Mouse (Mus musculus): ENCODE measurements around the gene Tlr9. TPM values are rescaled to one million over a fixed set of nuclear protein-coding genes. Genes with fewer than 3 reads are reported as not detected.

The Tlr9 gene
- polyA plus RNA-seq, 1 experiment from 2014 or later: 0.03 TPM

GRCm38 (mm10) chr9:106202819-106203636, 19.4 kb upstream of the Tlr9 start, which contains the start of gene Twf2:
Gene Twf2, plus strand, starts transcription at chr9:106203108.
- ChIA-PET POLR2A (no interaction called here), CTCF (interaction anchor here (1.4 to 3.9 kb wide), 2 partner anchors 10 to 31 kb away, joined by 4 to 16 read pairs; no protein-coding TSS in a partner anchor)
- in situ Hi-C loops (cut with MboI; ENCODE audit: low pct_unique_long_range_greater_than_20kb): no loop called here
- TF ChIP-seq CTCF (IDR thresholded peaks at IDR 0.05): no peak
- H3K27me3 ChIP-seq: no peaks in the 10 kb centered on the region
- DNase-seq (ENCODE audit: low read depth, low spot score) (peak; percentile 34), ATAC-seq (peak; percentile 72)

GRCm38 (mm10) chr9:106203990-106204851, 18.2 kb upstream of the Tlr9 start:
- in situ Hi-C loops (cut with MboI; ENCODE audit: low pct_unique_long_range_greater_than_20kb): no loop called here
- TF ChIP-seq CTCF (IDR thresholded peaks at IDR 0.05): no peak
- ATAC-seq: no peak
- ChIA-PET CTCF (interaction anchor here (1.2 to 3.9 kb wide), 3 partner anchors 9 to 32 kb away, joined by 4 to 16 read pairs (median 6); no protein-coding TSS in a partner anchor), POLR2A (no interaction called here)
- DNase-seq (ENCODE audit: low read depth, low spot score): no peak
- H3K27me3 ChIP-seq: no peaks in the 10 kb centered on the region

GRCm38 (mm10) chr9:106205713-106206290, 16.6 kb upstream of the Tlr9 start:
- H3K27me3 ChIP-seq: no peaks in the 10 kb centered on the region
- CTCF ChIA-PET: interaction anchor here (0.8 to 1.2 kb wide), 4 partner anchors 28 to 270 kb away, joined by 3 to 6 read pairs (median 4); partner anchors contain the start of genes Parp3, Poc1a and Rrp9
- POLR2A ChIA-PET: no interaction called here
- no peak for TF ChIP-seq CTCF (IDR thresholded peaks at IDR 0.05)
- ATAC-seq (no peak), DNase-seq (ENCODE audit: low read depth, low spot score) (no peak)
- in situ Hi-C loops (cut with MboI; ENCODE audit: low pct_unique_long_range_greater_than_20kb): no loop called here

- CTCF ChIA-PET: interaction anchor here (0.8 to 1.2 kb wide), 3 partner anchors 28 to 270 kb away, joined by 3 to 4 read pairs (median 3); partner anchors contain the start of genes Parp3, Poc1a and Rrp9
- in situ Hi-C loops (cut with MboI; ENCODE audit: low pct_unique_long_range_greater_than_20kb): no loop called here
Observed at GRCm38 (mm10) chr9:106206515-106206914, 15.9 kb upstream of the Tlr9 start.

GRCm38 (mm10) chr9:106208181-106208580, 14.2 kb upstream of the Tlr9 start:
- CTCF ChIA-PET: no interaction called here
- no peaks in the 10 kb centered on the region for H3K27me3 ChIP-seq
- no peak for TF ChIP-seq CTCF (IDR thresholded peaks at IDR 0.05)
- DNase-seq (ENCODE audit: low read depth, low spot score): no peak
- POLR2A ChIA-PET: no interaction called here
- in situ Hi-C loops (cut with MboI; ENCODE audit: low pct_unique_long_range_greater_than_20kb): no loop called here
- ATAC-seq: no peak

More at GRCm38 (mm10) chr9:106206515-106206914, 15.9 kb upstream of the Tlr9 start:
- ATAC-seq (no peak), DNase-seq (ENCODE audit: low read depth, low spot score) (no peak)
- TF ChIP-seq CTCF (IDR thresholded peaks at IDR 0.05): no peak
- no peaks in the 10 kb centered on the region for H3K27me3 ChIP-seq
- POLR2A ChIA-PET: no interaction called here

- CTCF ChIA-PET: no interaction called here
- no peak for TF ChIP-seq CTCF (IDR thresholded peaks at IDR 0.05)
- in situ Hi-C loops (cut with MboI; ENCODE audit: low pct_unique_long_range_greater_than_20kb): no loop called here
- no peaks in the 10 kb centered on the region for H3K27me3 ChIP-seq
- no peak for DNase-seq (ENCODE audit: low read depth, low spot score)
- no peak for ATAC-seq
- POLR2A ChIA-PET: interaction anchor here (0.7 to 0.9 kb wide), 2 partner anchors 12 to 37 kb away, joined by 3 read pairs; no protein-coding TSS in a partner anchor
Observed at GRCm38 (mm10) chr9:106209954-106210353, 12.4 kb upstream of the Tlr9 start.

GRCm38 (mm10) chr9:106210853-106211609, 11.4 kb upstream of the Tlr9 start:
- ATAC-seq: no peak
- no peak for TF ChIP-seq CTCF (IDR thresholded peaks at IDR 0.05)
- no peak for DNase-seq (ENCODE audit: low read depth, low spot score)
- ChIA-PET POLR2A (interaction anchor here (0.6 to 0.7 kb wide), 2 partner anchors 14 to 69 kb away, joined by 3 read pairs; no protein-coding TSS in a partner anchor), CTCF (interaction anchor here (1.3 to 3.9 kb wide), 17 partner anchors 8 to 266 kb away, joined by 4 to 26 read pairs (median 7); partner anchors contain the start of genes Parp3, Poc1a, Tlr9 and Twf2)
- in situ Hi-C loops (cut with MboI; ENCODE audit: low pct_unique_long_range_greater_than_20kb): no loop called here
- H3K27me3 ChIP-seq: no peaks in the 10 kb centered on the region

GRCm38 (mm10) chr9:106211680-106212593, 10.5 kb upstream of the Tlr9 start:
- TF ChIP-seq CTCF (IDR thresholded peaks at IDR 0.05): no peak
- in situ Hi-C loops (cut with MboI; ENCODE audit: low pct_unique_long_range_greater_than_20kb): no loop called here
- DNase-seq (ENCODE audit: low read depth, low spot score): peak; percentile 34
- ChIA-PET CTCF (interaction anchor here (0.6 to 3.9 kb wide), 30 partner anchors 9 to 265 kb away, joined by 3 to 26 read pairs (median 5); partner anchors contain the start of genes Parp3, Poc1a, Tlr9 and Twf2), POLR2A (interaction anchor here (0.6 to 0.7 kb wide), 2 partner anchors 48 to 68 kb away, joined by 3 read pairs; no protein-coding TSS in a partner anchor)
- peak; percentile 90 for ATAC-seq
- H3K27me3 ChIP-seq: no peaks in the 10 kb centered on the region
